Mouse (Mus musculus) heart, postnatal 10 days (tissue): ENCODE measurements around the gene Irf2bp2. TPM values are rescaled to one million over a fixed set of nuclear protein-coding genes. Genes with fewer than 3 reads are reported as not detected.
A peak's percentile ranks its signal among the peaks of the same experiment; 100 is the strongest.

Experiments
- DNase-seq, 2 experiments: peaks; one replicate each; pipeline ENCODE4 v3.0.0; 2021
- intact Hi-C: fragments of 180-260 bp; cut with DNase I; formaldehyde crosslinking; loops from one replicate; pipeline ENCODE4 v1.15.1; 2025
- total RNA-seq, 2 experiments: library from RNA; stranded (reverse); gene quantifications; 2 replicates each; pipeline ENCODE4 v1.2.3; 2021

Irf2bp2 gene
- total RNA-seq, 2 experiments from 2014 or later, result 101 to 154 TPM

DNA sequence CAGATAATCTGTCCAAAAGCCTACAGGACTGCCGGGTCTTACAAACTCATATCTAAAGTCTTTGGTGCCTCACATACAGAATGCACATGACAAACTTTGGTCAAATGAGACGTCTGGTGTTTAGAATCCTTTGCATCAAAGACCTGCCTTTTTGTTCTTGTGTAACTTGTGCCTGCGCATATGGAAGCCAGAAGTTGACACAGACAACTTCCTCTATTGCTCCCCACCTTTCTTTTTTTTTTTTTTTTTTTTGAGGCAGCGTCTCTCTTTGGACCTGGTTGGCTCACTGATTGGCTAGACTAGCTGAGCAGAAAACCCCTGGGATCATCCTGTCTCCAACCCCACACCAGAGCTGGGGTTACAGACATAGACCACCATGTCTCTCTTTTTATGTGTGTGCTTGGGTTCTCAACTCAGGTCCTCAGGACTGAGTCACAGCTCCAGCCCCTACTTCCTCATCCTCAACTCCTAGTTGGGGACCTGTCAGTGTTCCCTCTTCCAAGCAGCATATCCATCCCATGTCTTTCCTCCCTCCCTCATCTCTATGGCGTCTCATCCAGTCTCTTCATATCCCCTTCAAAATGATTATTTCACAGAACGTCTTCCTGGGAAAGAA is 20.6 kb downstream of the Irf2bp2 start:
- intact Hi-C loops, result no loop called here
- DNase-seq, result no peak

DNA sequence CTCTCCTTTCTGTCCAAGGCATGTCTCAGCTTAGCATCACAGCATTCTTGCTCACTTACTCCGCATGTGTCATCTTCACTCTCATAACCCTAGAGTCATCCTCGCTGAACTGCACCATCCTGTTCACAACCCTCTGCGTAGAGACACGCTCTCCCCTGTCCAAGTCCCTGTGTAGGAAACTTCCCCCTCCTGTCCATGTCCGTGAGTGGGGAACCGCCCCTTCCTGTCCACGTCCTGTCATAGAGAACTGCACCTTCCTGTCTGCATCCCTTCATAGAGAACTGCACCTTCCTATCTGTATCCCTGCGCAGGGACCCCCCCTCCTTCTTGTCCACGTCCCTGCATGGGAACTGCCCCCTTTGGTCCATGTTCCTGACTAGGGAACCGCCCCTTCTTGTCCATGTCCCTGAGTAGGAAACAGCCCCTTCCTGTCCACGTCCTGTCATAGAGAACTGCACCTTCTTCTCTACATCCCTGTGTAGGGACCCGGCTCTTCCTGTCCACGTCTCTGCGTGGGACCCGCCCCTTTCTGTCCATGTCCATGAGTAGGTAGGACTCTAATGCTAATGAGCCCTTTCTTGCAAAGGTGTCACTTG is 22.6 kb downstream of the Irf2bp2 start:
- no peak for DNase-seq
- intact Hi-C loops, result no loop called here

DNA sequence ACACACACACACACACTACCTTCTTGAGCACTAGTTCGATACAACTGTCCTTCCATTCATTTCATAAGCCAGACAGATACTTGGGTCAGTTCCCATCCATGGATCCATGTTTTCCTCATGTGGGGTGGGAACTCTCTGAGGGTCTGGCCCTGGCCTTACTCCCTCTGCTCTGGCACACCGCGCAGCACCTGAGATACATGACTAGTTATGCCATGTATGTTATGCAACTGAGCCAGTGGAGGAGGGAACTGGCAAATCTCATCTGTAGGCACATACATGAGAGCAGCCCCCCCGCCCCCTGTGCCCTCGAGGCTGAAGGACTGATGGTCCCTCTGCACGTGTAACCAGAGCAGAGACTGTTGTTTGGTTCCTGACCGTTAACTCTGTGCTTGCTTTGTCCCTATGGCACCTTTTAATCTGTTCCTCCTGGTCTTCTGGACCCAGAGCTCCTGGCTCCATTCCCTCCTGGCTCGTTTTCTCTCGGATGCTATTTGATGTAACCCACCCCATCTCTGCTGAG is 23.2 kb downstream of the Irf2bp2 start:
- no peak for DNase-seq
- intact Hi-C loops, result no loop called here

GRCm38 (mm10) chr8:126570046-126570445 is 23.7 kb downstream of the Irf2bp2 start:
- no peak for DNase-seq
- intact Hi-C loops, result no loop called here

DNA sequence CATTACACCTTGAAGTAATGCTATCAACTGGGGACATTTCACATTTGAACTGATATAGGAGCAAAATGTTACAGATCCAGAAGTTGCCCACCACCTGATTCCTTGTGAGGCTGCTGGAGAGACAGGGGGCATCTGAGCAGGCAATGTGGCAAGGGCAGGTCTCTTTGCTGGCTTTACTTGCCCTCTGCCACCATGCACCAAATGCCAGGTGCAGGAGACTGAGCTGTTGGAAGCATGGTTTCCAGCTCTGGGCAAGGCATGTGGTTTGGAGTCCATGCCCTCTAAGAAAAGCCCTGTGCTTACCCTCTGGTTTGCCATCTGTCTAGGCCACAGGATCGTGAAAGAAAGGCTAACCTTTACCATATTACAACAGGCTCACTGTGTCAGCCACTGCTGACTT is 24.1 kb downstream of the Irf2bp2 start:
- DNase-seq, result no peak
- intact Hi-C loops, result loop anchor here (5.0 kb wide), 1 partner anchor 42 kb away; no protein-coding TSS in a partner anchor

GRCm38 (mm10) chr8:126567674-126568073 is 26.1 kb downstream of the Irf2bp2 start:
- intact Hi-C loops, result loop anchor here (5.0 kb wide), 1 partner anchor 40 kb away; no protein-coding TSS in a partner anchor
- DNase-seq, result peak; percentile 68 to 76

- DNase-seq, result peak; percentile 87 to 88
- intact Hi-C loops, result loop anchor here (5.0 kb wide), 1 partner anchor 39 kb away; no protein-coding TSS in a partner anchor
Measured at GRCm38 (mm10) chr8:126566446-126567062, 27.2 kb downstream of the Irf2bp2 start.

- DNase-seq, result peak; percentile 83 to 86
- intact Hi-C loops, result loop anchor here (5.0 kb wide), 1 partner anchor 39 kb away; no protein-coding TSS in a partner anchor
Measured at GRCm38 (mm10) chr8:126565954-126566445, 27.8 kb downstream of the Irf2bp2 start.

DNA sequence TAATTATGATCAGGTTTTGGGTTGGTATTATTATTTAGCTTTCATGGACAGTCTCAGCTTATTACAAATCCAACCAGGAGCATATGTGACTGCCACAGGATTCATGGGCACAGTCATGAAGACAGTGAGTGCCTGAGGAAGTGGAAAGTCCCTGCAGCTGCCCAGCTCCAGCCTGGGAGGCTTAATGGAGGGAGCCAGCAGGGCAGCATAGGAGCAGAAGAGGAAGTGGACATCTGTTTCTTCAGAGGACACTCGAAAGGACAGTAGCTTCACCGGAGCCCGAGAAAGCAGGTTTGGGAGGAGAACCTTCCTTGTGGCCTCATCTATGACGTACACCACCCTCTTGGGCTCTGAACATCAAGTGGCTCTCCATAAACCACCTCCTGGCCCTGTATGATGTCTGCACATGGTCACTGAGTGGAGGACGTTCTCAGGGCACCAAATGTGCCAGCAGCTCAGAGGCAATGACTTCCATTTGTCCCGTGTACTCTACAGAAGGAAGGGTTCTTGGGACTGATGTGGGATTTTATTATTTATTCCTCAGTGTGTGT is 28.5 kb downstream of the Irf2bp2 start:
- no peak for DNase-seq
- intact Hi-C loops, result loop anchor here (5.0 kb wide), 1 partner anchor 38 kb away; no protein-coding TSS in a partner anchor

DNA sequence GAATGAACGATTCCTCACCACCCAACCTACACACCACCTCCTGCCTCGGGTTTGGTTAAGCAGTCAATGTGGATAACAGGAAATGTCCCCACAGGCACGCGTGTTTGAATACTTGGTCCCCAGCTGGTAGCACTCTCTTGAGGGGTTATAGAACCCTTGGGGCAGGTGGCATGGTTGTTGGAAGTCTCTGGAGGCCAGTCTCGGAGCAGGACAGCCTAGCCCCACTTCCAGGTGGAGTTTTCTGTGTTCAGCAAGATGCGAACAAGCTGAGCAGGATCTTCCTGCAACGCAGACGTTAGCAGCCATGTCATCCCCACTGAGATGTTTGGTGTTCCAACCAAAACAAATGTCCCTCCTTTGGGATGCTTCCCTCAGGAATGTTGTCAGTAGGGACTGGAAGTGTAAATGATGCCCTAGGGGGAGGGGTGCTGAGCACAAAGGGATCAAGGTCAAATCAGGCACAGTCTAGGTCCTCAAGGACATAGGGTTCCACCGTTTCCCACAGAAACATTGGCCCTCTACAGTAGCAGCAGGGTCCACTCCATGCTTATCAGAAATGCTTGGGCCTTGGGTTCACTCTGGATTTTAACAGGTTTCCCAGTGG is 29.1 kb downstream of the Irf2bp2 start:
- intact Hi-C loops, result loop anchor here (5.0 kb wide), 1 partner anchor 37 kb away; no protein-coding TSS in a partner anchor

DNA sequence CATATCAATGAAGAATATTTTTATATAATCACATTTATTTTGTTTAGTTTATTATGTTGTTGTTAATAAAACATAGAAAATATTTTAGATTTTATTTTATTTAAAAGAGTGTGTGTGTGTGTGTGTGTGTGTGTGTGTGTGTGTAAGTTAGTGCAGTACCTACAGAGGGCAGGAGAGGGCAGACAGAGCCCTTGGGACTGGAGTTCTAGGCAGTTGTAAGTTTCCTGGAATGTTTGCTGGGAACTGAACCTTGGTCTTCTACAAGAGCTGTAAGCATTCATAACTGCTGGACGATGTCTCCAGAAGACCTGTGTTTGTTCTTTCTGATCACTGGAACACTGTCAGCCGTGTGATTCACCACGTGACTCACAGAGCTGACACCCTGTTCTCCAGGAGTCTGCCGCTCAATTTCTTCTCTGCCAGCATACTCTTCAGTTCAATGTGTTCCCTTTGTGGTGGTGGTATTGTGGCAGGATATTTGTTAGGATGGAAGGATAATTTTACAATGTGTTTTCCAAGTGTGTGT is 32.4 kb downstream of the Irf2bp2 start:
- DNase-seq, result no peak
- intact Hi-C loops, result no loop called here

More for the DNA sequence above, 29.1 kb downstream of the Irf2bp2 start:
- no peak for DNase-seq

- DNase-seq, result no peak
- intact Hi-C loops, result loop anchor here (10.0 kb wide), 1 partner anchor 294 kb away; no protein-coding TSS in a partner anchor
Measured at GRCm38 (mm10) chr8:126558400-126558953, 35.3 kb downstream of the Irf2bp2 start.

GRCm38 (mm10) chr8:126557403-126557802 is 36.4 kb downstream of the Irf2bp2 start:
- intact Hi-C loops, result loop anchor here (10.0 kb wide), 1 partner anchor 293 kb away; no protein-coding TSS in a partner anchor
- no peak for DNase-seq

DNA sequence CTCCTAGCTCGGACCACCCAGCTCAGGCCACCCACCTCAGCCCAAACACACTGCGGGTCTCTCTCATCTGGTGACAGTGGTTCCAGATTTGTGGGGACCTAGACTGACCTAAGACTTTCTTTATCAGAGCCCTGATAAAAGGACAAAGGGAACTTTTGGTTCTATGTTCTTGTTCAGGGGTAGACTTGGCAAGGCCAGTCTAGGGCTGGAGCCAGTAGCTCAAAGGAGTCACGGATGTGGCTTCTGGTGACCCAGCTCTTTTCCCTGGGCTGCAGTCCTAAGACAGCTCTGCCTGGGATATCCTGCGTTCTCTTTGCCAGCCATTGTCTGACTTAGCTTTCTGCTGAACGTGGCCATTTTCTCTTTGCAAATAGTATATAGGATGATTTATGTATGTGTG is 37.1 kb downstream of the Irf2bp2 start:
- intact Hi-C loops, result loop anchor here (10.0 kb wide), 1 partner anchor 292 kb away; no protein-coding TSS in a partner anchor
- DNase-seq, result no peak

- intact Hi-C loops, result loop anchor here (10.0 kb wide), 1 partner anchor 290 kb away; no protein-coding TSS in a partner anchor
- DNase-seq, result no peak
Measured at GRCm38 (mm10) chr8:126554741-126555140, 39.0 kb downstream of the Irf2bp2 start.

- intact Hi-C loops, result loop anchor here (2.0 to 10.0 kb wide), 2 partner anchors 35 to 287 kb away; no protein-coding TSS in a partner anchor
- no peak for DNase-seq
Measured at GRCm38 (mm10) chr8:126551871-126552270, 41.9 kb downstream of the Irf2bp2 start.

- peak; percentile 65 to 69 for DNase-seq
- intact Hi-C loops, result loop anchor here (2.0 to 10.0 kb wide), 2 partner anchors 34 to 286 kb away; no protein-coding TSS in a partner anchor
Measured at GRCm38 (mm10) chr8:126550944-126551357, 42.8 kb downstream of the Irf2bp2 start.

DNA sequence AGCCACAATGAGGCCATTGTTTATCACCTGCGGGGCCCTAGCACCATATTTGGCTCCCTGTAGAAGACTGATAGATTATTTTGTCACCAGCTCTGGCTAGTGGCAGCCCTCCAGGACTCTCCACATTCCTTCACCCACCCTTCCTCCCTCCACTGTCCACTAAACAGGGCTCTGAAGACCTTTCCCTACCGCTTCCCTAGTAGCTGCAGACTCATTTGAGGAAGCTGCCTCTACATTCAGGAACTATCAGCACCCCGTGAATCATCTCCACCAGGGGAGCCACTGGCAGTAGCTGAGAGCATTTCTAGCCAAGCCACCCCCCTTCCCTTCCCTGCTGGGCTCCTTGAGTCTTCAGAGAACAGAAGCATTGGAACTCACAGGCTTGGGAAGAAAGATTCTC is 45.9 kb downstream of the Irf2bp2 start:
- peak; percentile 82 to 86 for DNase-seq
- intact Hi-C loops, result no loop called here

GRCm38 (mm10) chr8:126547361-126547760 is 46.4 kb downstream of the Irf2bp2 start:
- no peak for DNase-seq
- intact Hi-C loops, result no loop called here
